Mouse (Mus musculus) macrophage (primary cell): ENCODE measurements at regions not wholly inside any gene's neighbourhood (a gene's known extent, or its start where the extent isn't known, plus 50 kb on each side); places are given as distances from the start of the nearest gene placed in this dataset.

ENCODE experiments used
- H3K27ac ChIP-seq: fragments of 350-480 bp; formaldehyde crosslinking; 2 replicates; pipeline ENCODE4 v1.9.0; 2021
- H3K36me3 ChIP-seq: fragments of 350-480 bp; formaldehyde crosslinking; 2 replicates; pipeline ENCODE4 v1.9.0; 2021; ENCODE audit errors: inconsistent target
- H3K4me3 ChIP-seq: fragments of 350-480 bp; formaldehyde crosslinking; 2 replicates; pipeline ENCODE4 v1.9.0; 2021; ENCODE audit errors: inconsistent target
- H3K79me2 ChIP-seq: fragments of 350-480 bp; formaldehyde crosslinking; 2 replicates; pipeline ENCODE4 v1.9.0; 2021; ENCODE audit errors: inconsistent target
- WGBS: methylation state at CpG from one replicate; pipeline ENCODE4 v1.1.7; 2026; ENCODE audit warnings: inconsistent platforms; ENCODE audit not compliant: missing documents; 5-methylcytosine and 5-hydroxymethylcytosine counted together

GRCm38 (mm10) chr3:52215083-52215482, 53.1 kb upstream of the Foxo1 start:
- Histone ChIP-seq H3K4me3 (no peak overlapping the region), H3K79me2 (no peaks in the 10 kb centered on the region), H3K36me3 (no peaks in the 10 kb centered on the region), H3K27ac (no peak overlapping the region)
- 95% methylated on average over 9 of the region's 9 CpGs for WGBS
